Mouse (Mus musculus) liver, embryonic 14 days (tissue): Measurements from ENCODE around the gene Ina. TPM values are rescaled to one million over a fixed set of nuclear protein-coding genes. Genes with fewer than 3 reads are reported as not detected.

Source experiments
- polyA plus RNA-seq: library from polyadenylated mRNA; depleted of rRNA; stranded (reverse); fragments of >200 nt; gene quantifications from 2 replicates; pipeline ENCODE4 v1.2.3, GENCODE M21; 2012; rRNA removed

Gene Ina
- 0.02 and 0.05 TPM in 2 replicates for polyA plus RNA-seq

GRCm38 (mm10) chr19:47014447-47015381, at the start of gene Ina, which contains the start of gene Nt5c2:
TSS of gene Ina (plus strand) at chr19:47014698.
TSS of gene Nt5c2 (minus strand) at chr19:47015153.

GRCm38 (mm10) chr19:47050271-47051032, 36.0 kb downstream of the Ina start, which contains the start of gene Pcgf6:
TSS of gene Pcgf6 (minus strand) at chr19:47050906.

GRCm38 (mm10) chr19:47067096-47067882, 52.8 kb downstream of the Ina start, which contains the start of gene Taf5:
TSS of gene Taf5 (plus strand) at chr19:47067746.

Other genes with a start within 250 kb of the Ina start
- gene Nt5c2, start 455 bp downstream of the Ina start, polyA plus RNA-seq: 15.8 and 17.7 TPM in 2 replicates
- gene Pcgf6, start 36.2 kb downstream of the Ina start, polyA plus RNA-seq: 8.8 and 10.5 TPM in 2 replicates
- gene Taf5, start 53.0 kb downstream of the Ina start, polyA plus RNA-seq: 4.5 and 5.1 TPM in 2 replicates
- 402 and 404 TPM in 2 replicates for gene Usmg5, start 75.9 kb downstream of the Ina start, polyA plus RNA-seq
- 7.6 and 8.4 TPM in 2 replicates for gene Pdcd11, start 76.1 kb downstream of the Ina start, polyA plus RNA-seq
- 1.00 and 1.3 TPM in 2 replicates for gene Calhm2, start 123.6 kb downstream of the Ina start, polyA plus RNA-seq
- gene Calhm1, start 129.6 kb downstream of the Ina start, polyA plus RNA-seq: not detected in 2 replicates
- not detected in 2 replicates for gene Calhm3, start 143.1 kb downstream of the Ina start, polyA plus RNA-seq
- 0.54 and 0.64 TPM in 2 replicates for gene Neurl1a, start 164.1 kb downstream of the Ina start, polyA plus RNA-seq